Mouse (Mus musculus) fibroblast of lung, adult 2 months (primary cell): ENCODE measurements at regions not wholly inside any gene's neighbourhood (a gene's known extent, or its start where the extent isn't known, plus 50 kb on each side); places are given as distances from the start of the nearest gene placed in this dataset.

Experiments
- DNase-seq: peaks from one replicate; pipeline ENCODE4 v3.0.0-alpha.2; 2011; ENCODE audit warnings: low read depth

DNA sequence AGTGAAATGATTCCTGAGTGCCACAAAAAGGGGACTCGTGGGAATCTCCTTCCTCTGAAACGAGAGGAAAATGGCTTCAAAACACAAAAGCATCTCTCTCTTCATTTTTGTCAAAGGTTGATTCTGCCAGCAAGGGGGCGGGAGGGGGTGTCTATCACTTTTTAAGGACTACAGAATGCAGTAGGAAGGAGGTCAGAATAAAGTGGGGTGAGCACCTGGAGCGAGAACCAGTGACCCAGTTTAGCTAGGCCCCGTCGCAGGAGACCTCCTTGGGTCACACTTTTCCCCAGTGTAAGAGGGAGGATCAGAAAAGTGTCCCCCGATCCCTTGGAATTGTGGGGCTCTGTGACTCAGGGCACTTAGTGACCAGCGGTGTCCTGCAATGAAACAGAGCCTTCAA is 133.1 kb downstream of the Tgfb2 start:
- no peak for DNase-seq

- peak; percentile 81 for DNase-seq
Measured at GRCm38 (mm10) chr1:186572092-186572491, 133.7 kb downstream of the Tgfb2 start.

DNA sequence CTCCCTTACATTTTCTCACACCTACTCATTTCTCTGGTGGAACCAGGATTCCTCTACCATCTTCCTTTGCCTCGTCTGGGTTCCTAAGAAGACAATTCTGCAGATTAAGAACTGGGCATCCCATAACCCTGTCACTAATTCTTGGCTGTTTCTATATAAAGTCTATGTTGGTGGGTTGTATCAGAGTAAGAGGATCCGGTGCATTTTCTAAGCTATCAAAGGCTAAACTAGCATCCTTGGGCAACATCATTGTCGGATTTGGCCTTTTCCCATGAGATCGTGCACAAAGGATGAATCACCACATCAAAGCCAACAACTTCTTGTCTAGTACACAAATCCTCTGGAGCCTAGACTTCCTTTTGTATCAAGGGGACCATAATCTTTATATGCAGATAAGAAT is 137.3 kb downstream of the Tgfb2 start:
- DNase-seq, result no peak

DNA sequence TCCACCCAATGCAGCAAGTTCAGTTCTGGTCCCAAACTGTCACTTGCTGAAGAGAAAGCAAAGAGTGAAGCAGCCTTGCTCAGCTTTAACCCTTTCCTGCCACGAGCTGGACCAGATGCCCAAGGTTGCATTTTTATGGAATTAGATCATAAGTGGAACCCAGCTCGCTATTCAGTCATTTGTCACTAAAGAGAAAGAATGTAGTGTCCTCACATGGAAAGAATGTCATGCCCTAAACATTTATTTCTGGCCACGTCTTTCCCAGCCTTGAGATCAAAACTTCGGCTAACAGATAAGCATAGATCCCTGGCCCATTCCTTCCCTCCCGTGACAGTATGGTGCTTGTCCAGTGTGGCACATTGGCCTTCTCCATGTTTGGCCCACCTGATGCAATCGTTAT is 137.7 kb downstream of the Tgfb2 start:
- no peak for DNase-seq

- DNase-seq, result peak; percentile 63
Measured at GRCm38 (mm10) chr1:186567136-186567826, 138.5 kb downstream of the Tgfb2 start.

DNA sequence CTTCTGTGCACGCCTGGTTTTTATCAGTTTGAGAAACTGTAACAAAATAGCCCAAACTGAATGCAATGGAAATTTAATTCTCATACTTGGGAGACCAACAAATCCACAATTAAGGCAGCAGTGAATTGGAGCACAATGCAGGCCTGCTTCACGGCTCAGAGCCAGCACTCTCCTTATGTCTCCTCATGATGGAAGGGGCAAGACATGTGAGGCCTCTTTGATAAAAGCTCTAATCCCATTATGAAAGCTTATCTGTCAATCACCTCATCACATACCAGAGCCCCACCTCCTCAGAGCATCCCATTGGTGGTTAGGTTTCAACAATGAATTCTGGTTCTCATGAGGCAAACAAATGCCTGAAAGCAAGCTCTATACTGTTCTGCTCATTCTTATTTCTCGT is 143.8 kb downstream of the Tgfb2 start:
- DNase-seq, result no peak

- DNase-seq, result no peak
Measured at GRCm38 (mm10) chr1:186555441-186555975, 150.3 kb downstream of the Tgfb2 start.

- no peak for DNase-seq
Measured at GRCm38 (mm10) chr1:186554520-186555010, 151.2 kb downstream of the Tgfb2 start.

GRCm38 (mm10) chr1:186552689-186553088 is 153.1 kb downstream of the Tgfb2 start:
- no peak for DNase-seq

DNA sequence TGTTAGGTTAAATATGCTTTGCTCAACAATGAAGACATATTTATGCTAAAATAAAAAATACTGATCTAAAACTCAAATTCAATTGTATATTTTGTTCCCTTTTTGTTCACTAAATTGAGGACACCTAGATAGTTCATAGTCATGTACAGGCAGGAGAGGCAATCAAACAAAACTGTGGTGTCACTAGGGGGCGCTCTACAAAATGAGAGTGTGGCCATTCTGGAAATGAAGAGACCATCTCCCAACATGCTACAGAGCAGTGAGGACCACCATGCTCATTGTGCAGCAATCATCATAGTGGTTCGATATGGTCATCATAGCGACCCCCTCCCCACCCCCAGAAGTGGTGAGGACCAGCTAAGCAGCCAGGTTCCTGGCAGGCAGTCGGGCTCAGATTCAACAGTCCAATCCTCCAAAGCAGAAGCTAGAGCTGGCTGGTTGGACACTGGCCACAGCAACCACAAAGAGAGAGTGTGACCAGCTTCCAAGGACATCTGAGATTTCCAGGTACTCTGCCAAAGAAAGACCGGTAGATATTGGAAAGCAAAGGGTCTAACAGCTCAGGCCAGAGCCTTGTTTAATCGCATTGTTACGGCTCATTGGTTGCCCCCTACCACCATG is 155.4 kb downstream of the Tgfb2 start:
- no peak for DNase-seq

DNA sequence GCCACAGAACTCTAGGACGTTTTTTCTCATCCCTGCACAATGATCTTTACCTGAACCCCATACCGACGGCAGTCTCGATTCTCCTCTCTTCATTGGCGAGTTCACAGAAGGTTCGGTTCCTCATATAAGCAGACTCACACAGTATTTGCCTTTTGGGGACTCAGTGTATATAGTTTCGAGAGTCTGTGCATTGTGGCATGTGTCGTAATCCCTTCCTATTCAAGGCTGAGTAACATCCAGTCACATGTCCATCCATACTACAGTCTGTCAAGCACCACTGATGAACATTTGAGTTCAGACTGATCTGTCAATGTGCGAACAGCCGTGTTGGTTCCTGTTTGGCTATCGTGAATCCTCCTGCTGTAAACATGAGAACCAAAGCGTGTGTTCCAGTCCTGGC is 156.6 kb downstream of the Tgfb2 start:
- no peak for DNase-seq

GRCm38 (mm10) chr1:186546386-186547185 is 159.2 kb downstream of the Tgfb2 start:
- no peak for DNase-seq

GRCm38 (mm10) chr1:186540070-186540469 is 165.7 kb downstream of the Tgfb2 start:
- no peak for DNase-seq

DNA sequence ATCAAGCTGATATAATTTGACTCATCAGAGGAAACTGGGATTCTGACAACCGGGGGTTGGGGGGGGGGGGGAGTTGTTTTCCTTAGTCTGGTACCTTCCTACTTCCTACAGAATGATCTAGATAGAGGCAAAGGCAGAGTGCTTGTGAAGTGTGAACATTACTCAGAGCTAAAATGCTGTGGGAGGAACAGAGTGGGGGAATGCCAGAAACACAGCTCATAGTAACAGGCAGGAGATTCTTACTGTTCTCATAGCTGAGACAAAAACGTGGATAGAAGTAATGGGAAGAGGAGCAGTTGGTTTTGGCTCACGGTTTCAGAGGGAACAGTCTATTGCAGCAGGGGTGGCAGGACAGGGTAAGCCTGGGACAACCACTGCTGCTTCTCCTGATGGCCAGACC is 167.6 kb downstream of the Tgfb2 start:
- DNase-seq, result no peak

DNA sequence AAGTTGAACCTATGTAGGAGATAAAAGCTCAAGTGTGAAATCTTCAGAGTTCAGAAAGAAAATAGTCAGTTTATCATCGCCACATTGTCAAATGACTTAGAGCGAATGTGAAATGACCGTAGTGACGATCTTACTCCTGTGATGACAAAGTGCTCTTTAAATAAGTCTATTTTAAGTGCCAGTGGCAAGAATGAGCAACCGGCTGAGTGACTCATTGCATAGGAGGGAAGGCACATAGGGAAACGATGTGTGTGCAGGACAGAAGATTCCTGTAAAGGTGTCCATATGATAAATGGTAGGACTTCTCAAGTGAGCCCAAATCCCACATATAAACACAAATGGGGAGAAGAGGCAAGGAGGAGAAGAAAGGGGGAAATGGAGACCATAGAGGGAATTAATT is 189.8 kb downstream of the Tgfb2 start:
- no peak for DNase-seq

- DNase-seq, result no peak
Measured at GRCm38 (mm10) chr1:186515071-186515470, 190.7 kb downstream of the Tgfb2 start.

- DNase-seq, result no peak
Measured at GRCm38 (mm10) chr1:186513861-186514260, 191.9 kb downstream of the Tgfb2 start.

DNA sequence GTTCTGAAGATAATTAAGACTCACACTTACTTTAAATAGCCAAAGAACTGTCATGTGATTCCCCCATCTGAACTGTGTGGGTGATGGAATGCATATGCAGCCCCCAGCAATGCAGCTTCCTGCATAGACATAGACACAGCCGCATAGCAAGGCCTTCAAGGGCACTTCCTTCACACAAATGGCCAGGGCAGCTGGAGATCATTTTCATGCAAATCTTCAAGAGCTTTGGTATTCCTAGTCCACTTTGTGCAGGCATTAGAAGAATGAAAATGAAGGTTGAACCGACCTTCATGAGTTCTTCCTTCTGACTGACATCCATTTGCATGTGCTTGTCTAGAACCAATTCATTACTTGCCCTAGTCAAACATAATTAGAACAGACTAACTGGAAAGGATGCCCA is 195.3 kb downstream of the Tgfb2 start:
- DNase-seq, result no peak

GRCm38 (mm10) chr1:186508358-186508757 is 197.4 kb downstream of the Tgfb2 start:
- no peak for DNase-seq

GRCm38 (mm10) chr1:186507956-186508355 is 197.8 kb downstream of the Tgfb2 start:
- no peak for DNase-seq

GRCm38 (mm10) chr1:186506517-186506916 is 199.3 kb downstream of the Tgfb2 start:
- no peak for DNase-seq

DNA sequence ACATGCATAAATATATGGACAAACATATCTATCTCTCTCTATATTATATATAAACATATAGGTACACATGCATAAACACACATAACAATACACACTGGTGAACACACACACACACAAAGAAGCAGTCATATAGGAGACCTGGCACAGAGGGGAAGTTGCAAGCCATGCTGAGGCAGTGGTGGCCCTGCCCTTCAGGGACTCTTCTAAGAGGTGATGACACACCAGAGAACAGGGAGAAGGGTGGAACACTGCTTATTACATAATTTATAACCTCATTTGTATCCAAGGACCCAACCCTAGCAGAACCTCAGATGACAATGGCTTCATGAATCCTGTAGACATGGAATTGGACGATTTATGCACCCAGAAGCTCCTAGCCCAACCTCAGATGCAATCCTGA is 199.9 kb downstream of the Tgfb2 start:
- no peak for DNase-seq
